Mouse (Mus musculus) kidney, adult 2 months (tissue): ENCODE measurements at regions not wholly inside any gene's neighbourhood (a gene's known extent, or its start where the extent isn't known, plus 50 kb on each side); places are given as distances from the start of the nearest gene placed in this dataset.

Source experiments
- CTCF ChIP-seq: fragments of 200-500 bp; conservative IDR thresholded peaks from 2 replicates; pipeline ENCODE4 v1.5.1; 2011; ENCODE audit warnings: low read depth, mild to moderate bottlenecking, control low read depth, low read length, moderate library complexity, mixed read lengths; ENCODE audit not compliant: insufficient read depth, insufficient read length
- POLR2A ChIP-seq: fragments of 200-500 bp; IDR thresholded peaks from one replicate; pipeline ENCODE4 v1.6.1; 2011; ENCODE audit warnings: low read depth, low read length, control low read depth

- TF ChIP-seq POLR2A = no peak
- TF ChIP-seq CTCF = no peak
Measured at GRCm38 (mm10) chr4:66556936-66557335, 152.5 kb upstream of the Astn2 start.
